ENCODE assay signal across 13 mouse cellular contexts in genomic region chr1:120466751-120467150, GRCm38 (mm10). TPM values are rescaled to one million over a fixed set of nuclear protein-coding genes. Genes with fewer than 3 reads are reported as not detected.
DNase-seq lines count a peak whose midpoint lies in the region; ATAC-seq and TF ChIP-seq lines count a peak whose summit lies in the region.
"Had no signal": no experiment of that assay in that cellular context is flagged by ENCODE, and none has a peak within 500 bp of the region (broad histone marks: within the 10 kb centered on the region; RNA-seq: fewer than 3 reads in every experiment).

No protein-coding gene starts in this region.

- peaks cover 28% of the 10 kb centered on the region for H3K4me1 ChIP-seq in hindbrain, embryonic 10.5 days (replicated peaks)
- peaks cover 4% of the 10 kb centered on the region; the same call in 1 of the 2 replicates for H3K4me1 ChIP-seq in hindbrain, embryonic 14.5 days (replicated peaks; ENCODE audit: control insufficient read depth, insufficient read depth, low read length)
- no peaks in the 10 kb centered on the region for H3K4me1 ChIP-seq in midbrain, postnatal 0 days (ENCODE audit: insufficient read depth, low read length)
- H3K4me1 ChIP-seq in midbrain, embryonic 10.5 days = peaks cover 12% of the 10 kb centered on the region
- H3K4me1 ChIP-seq in hindbrain, postnatal 0 days (ENCODE audit: insufficient read depth, low read length) = no peaks in the 10 kb centered on the region
- H3K4me1 ChIP-seq: lung, embryonic 15.5 days; midbrain, embryonic 15.5 days had no signal

- no peaks in the 10 kb centered on the region for H3K36me3 ChIP-seq in hindbrain, embryonic 10.5 days
- H3K36me3 ChIP-seq in hindbrain, embryonic 14.5 days (replicated peaks; ENCODE audit: control insufficient read depth, insufficient read depth) = no peaks in the 10 kb centered on the region
- H3K36me3 ChIP-seq in midbrain, postnatal 0 days (ENCODE audit: insufficient read depth, low read length) = no peaks in the 10 kb centered on the region
- no peaks in the 10 kb centered on the region for H3K36me3 ChIP-seq in midbrain, embryonic 10.5 days
- no peaks in the 10 kb centered on the region for H3K36me3 ChIP-seq in hindbrain, postnatal 0 days (ENCODE audit: insufficient read depth, low read length)
- H3K36me3 ChIP-seq: lung, embryonic 15.5 days; midbrain, embryonic 15.5 days had no signal

- ATAC-seq in hindbrain, embryonic 14.5 days (ENCODE audit: low FRiP score) = no peak
- ATAC-seq in midbrain, postnatal 0 days (ENCODE audit: low FRiP score) = no peak
- ATAC-seq in hindbrain, postnatal 0 days = no peak
- ATAC-seq: CD4-positive, CD25-positive, alpha-beta regulatory T cell, adult 4 months; midbrain, embryonic 15.5 days had no signal

- peaks cover 6% of the 10 kb centered on the region; the same call in 1 of the 2 replicates for H3K27me3 ChIP-seq in hindbrain, embryonic 10.5 days (ENCODE audit: insufficient read depth, poor library complexity, severe bottlenecking)
- no peaks in the 10 kb centered on the region; the same call in 1 of the 2 replicates for H3K27me3 ChIP-seq in hindbrain, embryonic 14.5 days (ENCODE audit: control insufficient read depth, insufficient read depth, low read length)
- no peaks in the 10 kb centered on the region for H3K27me3 ChIP-seq in midbrain, postnatal 0 days (ENCODE audit: insufficient read depth, low read length)
- H3K27me3 ChIP-seq in midbrain, embryonic 10.5 days (ENCODE audit: low read depth, poor library complexity, severe bottlenecking) = peaks cover 7% of the 10 kb centered on the region; the same call in 1 of the 2 replicates
- no peaks in the 10 kb centered on the region for H3K27me3 ChIP-seq in hindbrain, postnatal 0 days (ENCODE audit: insufficient read depth, low read length)
- H3K27me3 ChIP-seq: lung, embryonic 15.5 days; midbrain, embryonic 15.5 days had no signal

- H3K9ac ChIP-seq in hindbrain, embryonic 14.5 days = no peak overlapping the region
- H3K9ac ChIP-seq in midbrain, postnatal 0 days (replicated peaks; ENCODE audit: low read length, poor library complexity, severe bottlenecking) = no peak overlapping the region
- no peak overlapping the region for H3K9ac ChIP-seq in hindbrain, postnatal 0 days (replicated peaks; ENCODE audit: low read length)
- H3K9ac ChIP-seq: lung, embryonic 15.5 days; midbrain, embryonic 15.5 days had no signal

- TF ChIP-seq CTCF in midbrain, postnatal 0 days (IDR thresholded peaks at IDR 0.05) = peak; percentile 25
- peak; percentile 12; the same call in 1 of the 2 replicates for TF ChIP-seq CTCF in hindbrain, postnatal 0 days (IDR thresholded peaks at IDR 0.05; ENCODE audit: low read depth)

- no peak overlapping the region for H3K4me2 ChIP-seq in hindbrain, embryonic 14.5 days (replicated peaks)
- H3K4me2 ChIP-seq in midbrain, postnatal 0 days (ENCODE audit: low read depth, low read length, poor library complexity, severe bottlenecking) = no peak overlapping the region
- H3K4me2 ChIP-seq in hindbrain, postnatal 0 days (ENCODE audit: low read depth, low read length) = no peak overlapping the region
- H3K4me2 ChIP-seq: lung, embryonic 15.5 days; midbrain, embryonic 15.5 days had no signal

- no peak overlapping the region for H3K4me3 ChIP-seq in hindbrain, embryonic 10.5 days
- H3K4me3 ChIP-seq in hindbrain, embryonic 14.5 days (replicated peaks; ENCODE audit: low read length) = no peak overlapping the region
- H3K4me3 ChIP-seq in midbrain, postnatal 0 days (ENCODE audit: low read depth, low read length) = no peak overlapping the region
- H3K4me3 ChIP-seq in midbrain, embryonic 10.5 days = no peak overlapping the region
- H3K4me3 ChIP-seq in hindbrain, postnatal 0 days (ENCODE audit: low read length) = no peak overlapping the region
- H3K4me3 ChIP-seq: lung, embryonic 15.5 days; midbrain, embryonic 15.5 days had no signal

- H3K27ac ChIP-seq in hindbrain, embryonic 10.5 days = no peak overlapping the region
- H3K27ac ChIP-seq in hindbrain, embryonic 14.5 days = no peak overlapping the region
- H3K27ac ChIP-seq in midbrain, postnatal 0 days (ENCODE audit: low read depth, low read length) = no peak overlapping the region
- H3K27ac ChIP-seq in midbrain, embryonic 10.5 days (replicated peaks) = no peak overlapping the region
- no peak overlapping the region for H3K27ac ChIP-seq in hindbrain, postnatal 0 days
- H3K27ac ChIP-seq: lung, embryonic 15.5 days; midbrain, embryonic 15.5 days had no signal

- DNase-seq in hindbrain, embryonic 10.5 days (ENCODE audit: low spot score) = peak; percentile 38
- DNase-seq in hindbrain, embryonic 14.5 days (ENCODE audit: low spot score) = no peak
- DNase-seq in midbrain, postnatal 0 days (ENCODE audit: low spot score) = no peak
- DNase-seq in midbrain, embryonic 10.5 days (ENCODE audit: low spot score) = no peak
- DNase-seq in hindbrain, postnatal 0 days (ENCODE audit: low spot score) = peak; percentile 3
- no peak for DNase-seq in ovary, postnatal 14 days (ENCODE audit: low spot score)
- DNase-seq in lung, postnatal 14 days = no peak
- DNase-seq: cerebellum, postnatal 36 days; heart, postnatal 10 days had no signal

- 11% methylated on average over 7 of the region's 7 CpGs for WGBS in hindbrain, embryonic 10.5 days
- WGBS in hindbrain, embryonic 14.5 days = 8% methylated on average over 7 of the region's 7 CpGs
- 30% methylated on average over 7 of the region's 7 CpGs for WGBS in midbrain, postnatal 0 days
- WGBS in midbrain, embryonic 10.5 days = 28% methylated on average over 7 of the region's 7 CpGs
- WGBS in hindbrain, postnatal 0 days = 7% methylated on average over 7 of the region's 7 CpGs

- no peaks in the 10 kb centered on the region for H3K9me3 ChIP-seq in hindbrain, embryonic 10.5 days
- no peaks in the 10 kb centered on the region for H3K9me3 ChIP-seq in hindbrain, embryonic 14.5 days (ENCODE audit: control insufficient read depth, low read length)
- no peaks in the 10 kb centered on the region for H3K9me3 ChIP-seq in midbrain, postnatal 0 days (ENCODE audit: low read length)
- H3K9me3 ChIP-seq in midbrain, embryonic 10.5 days (replicated peaks) = no peaks in the 10 kb centered on the region
- H3K9me3 ChIP-seq in hindbrain, postnatal 0 days (ENCODE audit: low read length) = no peaks in the 10 kb centered on the region
- H3K9me3 ChIP-seq: lung, embryonic 15.5 days; midbrain, embryonic 15.5 days had no signal

RNA-seq across cellular contexts. Expression of gene Marco, which starts 38.1 kb away (rescaled TPM):
- polyA plus RNA-seq in hindbrain, embryonic 10.5 days (2016; fragmentation: Nextera tagmentation; extraction: Ambion mirVana) = not detected in 2 replicates
- polyA plus RNA-seq in hindbrain, embryonic 14.5 days (2014; fragmentation: Nextera tagmentation; extraction: Ambion mirVana) = 0.21 TPM in 1 of 2 replicates, not detected in the other
- total RNA-seq in midbrain, postnatal 0 days (2014; rRNA removed) = 0.11 TPM in 1 of 2 replicates, not detected in the other
- not detected in 2 replicates for polyA plus RNA-seq in midbrain, postnatal 0 days (2015; fragmentation: Nextera tagmentation; extraction: Ambion mirVana)
- not detected in 2 replicates for polyA plus RNA-seq in midbrain, embryonic 10.5 days (2016; fragmentation: Nextera tagmentation; extraction: Ambion mirVana)
- total RNA-seq in hindbrain, postnatal 0 days (2014; rRNA removed) = not detected in 2 replicates
- 0.15 TPM in 1 of 2 replicates, not detected in the other for polyA plus RNA-seq in hindbrain, postnatal 0 days (2015; fragmentation: Nextera tagmentation; extraction: Ambion mirVana)
- total RNA-seq: heart, postnatal 10 days; left cerebral cortex, postnatal 25 days had no signal

Comparison
In these comparisons a context has a peak if more than half of its experiments do, and no peak if none do; other contexts are left out.
1. DNase-seq: peak in hindbrain, embryonic 10.5 days (single experiment) and hindbrain, postnatal 0 days (single experiment); none in hindbrain, embryonic 14.5 days (single experiment), midbrain, postnatal 0 days (single experiment), midbrain, embryonic 10.5 days (single experiment), ovary, postnatal 14 days (single experiment) and lung, postnatal 14 days (single experiment).